Mouse (Mus musculus) G1E (cell line): ENCODE measurements at regions not wholly inside any gene's neighbourhood (a gene's known extent, or its start where the extent isn't known, plus 50 kb on each side); places are given as distances from the start of the nearest gene placed in this dataset.

ENCODE experiments used
- CTCF ChIP-seq: IDR thresholded peaks from 2 replicates; pipeline ENCODE4 v1.5.1; 2012; ENCODE audit warnings: low read depth, low read length, inconsistent platforms, mixed read lengths
- GATA1 ChIP-seq: IDR thresholded peaks from 2 replicates; pipeline ENCODE4 v1.6.1; 2012; ENCODE audit warnings: borderline replicate concordance, low read length, inconsistent platforms, mixed read lengths
- GATA2 ChIP-seq: IDR thresholded peaks from 2 replicates; pipeline ENCODE4 v1.6.1; 2012; ENCODE audit warnings: low read depth, low read length, inconsistent platforms, borderline replicate concordance
- POLR2AphosphoS5 ChIP-seq: IDR thresholded peaks from 2 replicates; pipeline ENCODE4 v1.6.1; 2012; ENCODE audit warnings: low read depth, low read length, inconsistent platforms; ENCODE audit not compliant: insufficient replicate concordance
- TAL1 ChIP-seq: conservative IDR thresholded peaks from 2 replicates; pipeline ENCODE4 v1.6.1; 2012; ENCODE audit warnings: low read depth, low read length, inconsistent platforms, mixed read lengths

GRCm38 (mm10) chr3:128520671-128521103 is 624.6 kb upstream of the Fam241a start:
- no peak for TF ChIP-seq POLR2AphosphoS5
- no peak for TF ChIP-seq GATA1
- TF ChIP-seq CTCF: no peak
- TF ChIP-seq TAL1: no peak
- no peak for TF ChIP-seq GATA2
